Mouse (Mus musculus) lung, adult 2 months (tissue): ENCODE measurements around the gene Tmem14c. TPM values are rescaled to one million over a fixed set of nuclear protein-coding genes. Genes with fewer than 3 reads are reported as not detected.

Source experiments
- DNase-seq: peaks from one replicate; pipeline ENCODE4 v3.0.0; 2022
- H3K4me1 ChIP-seq: fragments of 200-500 bp; 2 replicates; pipeline ENCODE4 v1.6.1; 2011; ENCODE audit warnings: low read length; ENCODE audit not compliant: control insufficient read depth, insufficient read depth
- H3K4me3 ChIP-seq: fragments of 200-500 bp; replicated peaks from 2 replicates; pipeline ENCODE3; 2011; ENCODE audit warnings: low read depth, mild to moderate bottlenecking, control low read depth, low read length; ENCODE audit errors: extremely low read depth
- CTCF ChIP-seq: fragments of 200-500 bp; IDR thresholded peaks from 2 replicates; pipeline ENCODE4 v1.5.1; 2011; ENCODE audit warnings: mild to moderate bottlenecking, low read length, control low read depth; ENCODE audit not compliant: insufficient read depth
- POLR2A ChIP-seq: fragments of 200-500 bp; IDR thresholded peaks from 2 replicates; pipeline ENCODE4 v1.6.1; 2011; ENCODE audit warnings: low read depth, mild to moderate bottlenecking, control low read depth, low read length, borderline replicate concordance; ENCODE audit errors: extremely low read depth
- WGBS: fragments of 180-500 bp; shearing (Covaris S2); methylation state at CpG from one replicate; pipeline ENCODE4 v1.1.7; 2018; 5-methylcytosine and 5-hydroxymethylcytosine counted together
- polyA plus RNA-seq: library from polyadenylated mRNA; depleted of rRNA; stranded (reverse); fragments of >200 nt; gene quantifications from 2 replicates; pipeline ENCODE4 v1.2.3, GENCODE M21; 2012; rRNA removed

Tmem14c gene
- polyA plus RNA-seq, 1 experiment = 83.5 TPM

GRCm38 (mm10) chr13:41042511-41042910 is 26.4 kb downstream of the Tmem14c start:
- Histone ChIP-seq H3K4me3 (no peak overlapping the region), H3K4me1 (no peaks in the 10 kb centered on the region)
- 80% methylated on average over 4 of the region's 4 CpGs for WGBS
- TF ChIP-seq POLR2A (no peak), CTCF (no peak)
- DNase-seq = no peak

- no peaks in the 10 kb centered on the region for H3K4me1 ChIP-seq
- TF ChIP-seq POLR2A (no peak), CTCF (no peak)
- no peak for DNase-seq
- no peak overlapping the region for H3K4me3 ChIP-seq
- 87% methylated on average over 8 of the region's 8 CpGs for WGBS
Observed at GRCm38 (mm10) chr13:41045901-41046300, 29.8 kb downstream of the Tmem14c start.

GRCm38 (mm10) chr13:41047280-41047679 is 31.2 kb downstream of the Tmem14c start:
- DNase-seq = no peak
- WGBS = 81% methylated on average over 6 of the region's 6 CpGs
- TF ChIP-seq POLR2A (no peak), CTCF (no peak)
- H3K4me3 ChIP-seq = no peak overlapping the region
- H3K4me1 ChIP-seq = no peaks in the 10 kb centered on the region

DNA sequence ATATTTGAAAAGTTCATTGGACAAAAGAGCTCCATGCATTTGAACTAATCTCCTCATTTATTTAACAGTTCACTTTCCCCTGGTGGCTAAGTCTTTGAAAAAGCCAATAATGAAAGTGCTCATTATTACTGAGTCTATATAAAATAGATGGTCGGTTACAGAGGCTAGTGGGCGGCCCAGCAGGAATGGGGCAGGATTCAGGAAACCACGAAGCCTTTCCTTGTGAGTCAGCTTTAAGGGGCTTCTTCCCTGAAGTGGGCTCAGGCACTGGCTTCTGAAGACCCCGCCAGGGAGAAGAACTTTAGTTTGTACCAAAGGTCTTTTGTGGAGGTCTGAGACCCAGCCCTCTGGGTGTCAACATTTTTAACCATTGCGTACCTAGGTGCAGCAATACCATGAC is 35.9 kb downstream of the Tmem14c start:
- no peak for DNase-seq
- TF ChIP-seq CTCF = no peak
- no peak for TF ChIP-seq POLR2A
- Histone ChIP-seq H3K4me1 (no peaks in the 10 kb centered on the region), H3K4me3 (no peak overlapping the region)
- WGBS = 73% methylated on average over 5 of the region's 5 CpGs

DNA sequence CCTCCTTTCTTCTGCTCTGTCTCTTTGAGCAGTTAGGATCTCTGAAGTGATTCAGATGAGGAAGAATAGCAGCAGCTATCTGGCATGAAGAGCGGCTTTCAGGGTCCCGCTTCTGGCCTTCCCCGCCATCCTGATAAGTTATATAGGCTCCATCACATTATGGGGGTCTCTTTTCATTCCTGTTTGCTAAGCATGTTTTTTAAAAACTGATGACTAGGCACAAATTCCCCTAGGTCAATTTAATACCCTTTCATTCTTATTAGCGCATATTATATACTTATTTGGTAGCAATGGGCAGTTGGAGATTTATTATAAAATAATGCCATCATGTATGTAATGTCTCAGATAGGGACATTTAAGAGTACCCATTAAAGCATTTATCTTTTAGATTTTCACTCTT is 51.5 kb downstream of the Tmem14c start:
- WGBS = 96% methylated on average over 4 of the region's 4 CpGs

GRCm38 (mm10) chr13:41071617-41072016 is 55.5 kb downstream of the Tmem14c start:
- WGBS = 84% methylated on average over 11 of the region's 11 CpGs
- H3K4me1 ChIP-seq = no peaks in the 10 kb centered on the region
- no peak for DNase-seq
- TF ChIP-seq POLR2A (no peak), CTCF (no peak)
- H3K4me3 ChIP-seq = no peak overlapping the region

More for the DNA sequence above, 51.5 kb downstream of the Tmem14c start:
- no peak for TF ChIP-seq POLR2A
- no peaks in the 10 kb centered on the region for H3K4me1 ChIP-seq
- no peak overlapping the region for H3K4me3 ChIP-seq
- DNase-seq = no peak

Other genes starting within 250 kb of the Tmem14c start
- 12.5 and 17.5 TPM in 2 replicates for gene Gcnt2, start 156.5 kb upstream of the Tmem14c start, polyA plus RNA-seq
- 33.4 and 36.1 TPM in 2 replicates for gene Pak1ip1, start 15.3 kb upstream of the Tmem14c start, polyA plus RNA-seq
- 2.8 and 4.1 TPM in 2 replicates for gene Mak, start 63.4 kb downstream of the Tmem14c start, polyA plus RNA-seq
- gene Gcm2, start 94.7 kb downstream of the Tmem14c start, polyA plus RNA-seq = 0.05 TPM in 1 of 2 replicates, not detected in the other
- gene Sycp2l, start 98.0 kb downstream of the Tmem14c start, polyA plus RNA-seq = not detected in 2 replicates
- gene Elovl2, start 204.1 kb downstream of the Tmem14c start, polyA plus RNA-seq = 0.03 and 0.08 TPM in 2 replicates
- gene Smim13, start 233.6 kb downstream of the Tmem14c start, polyA plus RNA-seq = 5.7 and 6.5 TPM in 2 replicates